14 mouse cellular contexts compared by ENCODE assay signal in the genomic region with DNA sequence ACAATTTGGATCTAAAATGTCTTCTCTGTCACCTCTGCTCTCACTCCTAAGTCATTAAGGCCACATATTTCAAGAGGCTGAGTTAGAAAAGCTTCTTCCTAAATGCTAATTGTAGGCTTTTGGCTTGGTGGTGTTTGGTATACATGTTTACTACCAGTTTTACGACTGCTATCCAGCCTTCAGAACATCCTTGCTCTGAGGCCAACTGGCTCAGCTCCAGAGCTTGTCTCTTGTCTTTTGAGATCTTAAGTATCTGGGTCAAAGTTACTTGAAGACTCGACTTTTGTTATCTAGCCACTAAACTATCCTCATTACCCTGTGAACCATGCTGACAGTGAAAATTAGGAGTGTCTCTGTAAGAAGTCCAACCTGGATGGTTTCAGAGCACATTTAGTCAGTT. TPM values are rescaled to one million over a fixed set of nuclear protein-coding genes. Genes with fewer than 3 reads are reported as not detected.
DNase-seq lines count a peak whose midpoint lies in the region; ATAC-seq and TF ChIP-seq lines count a peak whose summit lies in the region.
"Had no signal": no experiment of that assay in that cellular context is flagged by ENCODE, and none has a peak within 500 bp of the region (broad histone marks: within the 10 kb centered on the region; RNA-seq: fewer than 3 reads in every experiment).

No protein-coding gene starts in this region.

- peak; percentile 48 for DNase-seq in kidney, adult 11 months
- peak; percentile 27 for DNase-seq in adrenal gland, postnatal 10 days
- peak; percentile 79 for DNase-seq in kidney, adult 2 months
- no peak for DNase-seq in cerebellum, adult 11-12 months
- no peak for DNase-seq in layer of hippocampus, adult 8-10 months (ENCODE audit: low spot score in 2 of 2)
- DNase-seq: forebrain, postnatal 0 days; heart, postnatal 36 days; layer of hippocampus, postnatal 36 days; lung, adult 2 months had no signal

- H3K27ac ChIP-seq in kidney, embryonic 14.5 days (ENCODE audit: low read depth, low read length): no peak overlapping the region
- H3K27ac ChIP-seq in kidney, adult 2 months (ENCODE audit: insufficient read depth, low read depth, low read length): no peak overlapping the region
- peak overlapping the region; percentile 97 for H3K27ac ChIP-seq in macrophage
- H3K27ac ChIP-seq: embryonic facial prominence, embryonic 15.5 days; limb, embryonic 13.5 days had no signal

- no peaks in the 10 kb centered on the region for H3K9me3 ChIP-seq in kidney, embryonic 14.5 days (ENCODE audit: control insufficient read depth, low read length)
- H3K9me3 ChIP-seq: embryonic facial prominence, embryonic 15.5 days; limb, embryonic 13.5 days had no signal

- H3K9ac ChIP-seq in kidney, embryonic 14.5 days (ENCODE audit: low read depth, low read length): no peak overlapping the region
- H3K9ac ChIP-seq: embryonic facial prominence, embryonic 15.5 days; forebrain, postnatal 0 days; limb, embryonic 13.5 days had no signal

- no peak overlapping the region for H3K4me3 ChIP-seq in kidney, embryonic 14.5 days (ENCODE audit: low read length)
- H3K4me3 ChIP-seq in kidney, adult 2 months (ENCODE audit: insufficient read depth, low read depth, low read length): no peak overlapping the region
- H3K4me3 ChIP-seq in macrophage (ENCODE audit: inconsistent target): no peak overlapping the region
- H3K4me3 ChIP-seq: embryonic facial prominence, embryonic 15.5 days; limb, embryonic 13.5 days had no signal

- no peak overlapping the region for H3K4me2 ChIP-seq in kidney, embryonic 14.5 days (replicated peaks; ENCODE audit: low read depth, low read length)
- H3K4me2 ChIP-seq: embryonic facial prominence, embryonic 15.5 days; limb, embryonic 13.5 days had no signal

- H3K27me3 ChIP-seq in kidney, embryonic 14.5 days (ENCODE audit: control insufficient read depth, insufficient read depth, low read length): no peaks in the 10 kb centered on the region
- H3K27me3 ChIP-seq in kidney, adult 2 months (replicated peaks; ENCODE audit: control insufficient read depth, insufficient read depth, low read length): no peaks in the 10 kb centered on the region
- H3K27me3 ChIP-seq: embryonic facial prominence, embryonic 15.5 days; limb, embryonic 13.5 days had no signal

- TF ChIP-seq CTCF in kidney, adult 2 months (conservative IDR thresholded peaks at IDR 0.05; ENCODE audit: insufficient read depth, insufficient read length, low read depth, low read length): no peak

- no peaks in the 10 kb centered on the region for H3K36me3 ChIP-seq in kidney, embryonic 14.5 days (ENCODE audit: control insufficient read depth, insufficient read depth, low read length)
- H3K36me3 ChIP-seq in kidney, adult 2 months (ENCODE audit: control insufficient read depth, insufficient read depth, low read length): no peaks in the 10 kb centered on the region
- H3K36me3 ChIP-seq in macrophage (ENCODE audit: inconsistent target): no peaks in the 10 kb centered on the region
- H3K36me3 ChIP-seq: embryonic facial prominence, embryonic 15.5 days; limb, embryonic 13.5 days had no signal

- no peaks in the 10 kb centered on the region for H3K4me1 ChIP-seq in kidney, embryonic 14.5 days (ENCODE audit: control insufficient read depth, insufficient read depth, low read length)
- peaks cover 14% of the 10 kb centered on the region for H3K4me1 ChIP-seq in kidney, adult 2 months (ENCODE audit: control insufficient read depth, insufficient read depth, low read length)
- H3K4me1 ChIP-seq: embryonic facial prominence, embryonic 15.5 days had no signal

- WGBS in kidney, embryonic 14.5 days: 23% methylated on average over 2 of the region's 2 CpGs
- WGBS in kidney, adult 2 months: 20% methylated on average over 2 of the region's 2 CpGs
- whole genome bisulfite sequencing in macrophage (ENCODE audit: missing documents): 80% methylated on average over 2 of the region's 2 CpGs

- H3K79me2 ChIP-seq in macrophage (ENCODE audit: inconsistent target): no peaks in the 10 kb centered on the region

- TF ChIP-seq POLR2A in kidney, adult 2 months (IDR thresholded peaks at IDR 0.05; ENCODE audit: low read depth, low read length): no peak

- no peak for ATAC-seq in kidney, embryonic 14.5 days (ENCODE audit: low FRiP score, low TSS enrichment)
- ATAC-seq: forebrain, postnatal 0 days; inflammation-experienced regulatory T-cells, adult 6 months had no signal

RNA-seq across cellular contexts. Expression of a gene that starts 44.0 kb away (rescaled TPM):
- polyA plus RNA-seq in kidney, embryonic 14.5 days (2014; fragmentation: Nextera tagmentation; extraction: Ambion mirVana): 12.0 and 13.9 TPM in 2 replicates
- total RNA-seq in adrenal gland, postnatal 10 days (2021): 10 to 100 TPM; 49.5 to 65.6 TPM
- 30.5 and 33.4 TPM in 2 replicates for polyA plus RNA-seq in kidney, adult 2 months (2012; rRNA removed)
- total RNA-seq in macrophage (2018; cell fraction: chromatin; rRNA removed): 100 to 1,000 TPM in 25 of 26 experiments, 10 to 100 TPM in 1; 89.6 to 892 (median 168) TPM
- 100 to 1,000 TPM in 11 of 26 experiments, 10 to 100 TPM in 15; 39.7 to 175 (median 78.7) TPM for total RNA-seq in macrophage (2018; cell fraction: cytosol; rRNA removed)
- total RNA-seq in macrophage (2018; cell fraction: nucleus; rRNA removed): 100 to 1,000 TPM; 112 to 558 (median 184) TPM
- polyA plus RNA-seq in macrophage (2018): 78.0 to 86.5 TPM (median 79.4 TPM) in 3 replicates
- 10 to 100 TPM; 62.8 to 66.7 (median 65.3) TPM for total RNA-seq in layer of hippocampus, adult 8-10 months (2022)

Comparison
In these comparisons a context has a peak if more than half of its experiments do, and no peak if none do; other contexts are left out.
1. DNase-seq: peak in kidney, adult 11 months (single experiment), adrenal gland, postnatal 10 days (single experiment) and kidney, adult 2 months (single experiment); none in cerebellum, adult 11-12 months (single experiment) and layer of hippocampus, adult 8-10 months (0 of 2).